Mouse (Mus musculus): ENCODE measurements at regions not wholly inside any gene's neighbourhood (a gene's known extent, or its start where the extent isn't known, plus 50 kb on each side); places are given as distances from the start of the nearest gene placed in this dataset.
A peak's percentile ranks its signal among the peaks of the same experiment; 100 is the strongest.

DNA sequence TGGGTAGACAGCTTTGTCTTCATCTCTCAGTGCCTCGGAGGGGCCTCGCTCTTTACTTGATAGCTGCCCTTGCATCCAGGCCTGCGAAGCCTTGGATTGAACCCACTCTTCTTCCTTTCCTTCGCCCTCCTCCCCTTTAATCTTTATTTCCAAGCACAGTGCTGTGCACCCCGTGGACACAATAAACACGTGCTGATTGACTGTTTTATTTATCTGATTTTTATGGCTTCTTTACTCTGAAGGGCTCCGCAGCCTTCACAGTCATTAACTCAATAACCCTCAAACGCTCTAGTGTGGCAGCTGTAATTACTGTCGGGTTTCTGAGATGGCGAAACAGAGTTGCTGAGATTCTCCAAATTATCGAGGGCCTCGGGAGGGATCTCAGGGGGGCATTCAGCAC lies 127.9 kb upstream of the Mphosph6 start:
- TF ChIP-seq POLR2A (IDR thresholded peaks at IDR 0.05; ENCODE audit: insufficient read depth, low read depth, low read length) (no peak), CTCF (IDR thresholded peaks at IDR 0.05) (no peak), EP300 (IDR thresholded peaks at IDR 0.05; ENCODE audit: insufficient read depth, low read depth, low read length) (no peak)
- Histone ChIP-seq H3K9ac (ENCODE audit: low read depth, low read length) (no peak overlapping the region), H3K27ac (no peak overlapping the region), H3K36me3 (ENCODE audit: control insufficient read depth, insufficient read depth, low read length) (no peaks in the 10 kb centered on the region), H3K4me1 (ENCODE audit: control insufficient read depth, insufficient read depth, low read length) (no peaks in the 10 kb centered on the region), H3K4me3 (no peak overlapping the region), H3K27me3 (ENCODE audit: control insufficient read depth, insufficient read depth, low read length) (no peaks in the 10 kb centered on the region), H3K79me2 (replicated peaks; ENCODE audit: control insufficient read depth, insufficient read depth, low read length) (no peaks in the 10 kb centered on the region)
- intact Hi-C loops (cut with DNase I), result loop anchor here (1.0 to 10.0 kb wide), 6 partner anchors 305 to 1135 kb away; no protein-coding TSS in a partner anchor
- DNase-seq, result no peak
- 80% methylated on average over 12 of the region's 12 CpGs for WGBS

- Histone ChIP-seq H3K4me3 (no peak overlapping the region), H3K4me1 (ENCODE audit: control insufficient read depth, insufficient read depth, low read length) (no peaks in the 10 kb centered on the region), H3K27ac (no peak overlapping the region), H3K27me3 (ENCODE audit: control insufficient read depth, insufficient read depth, low read length) (no peaks in the 10 kb centered on the region), H3K79me2 (replicated peaks; ENCODE audit: control insufficient read depth, insufficient read depth, low read length) (no peaks in the 10 kb centered on the region), H3K9ac (ENCODE audit: low read depth, low read length) (no peak overlapping the region), H3K36me3 (ENCODE audit: control insufficient read depth, insufficient read depth, low read length) (no peaks in the 10 kb centered on the region)
- DNase-seq, result no peak
- 52% methylated on average over 6 of the region's 6 CpGs for WGBS
- no peak for TF ChIP-seq EP300 (IDR thresholded peaks at IDR 0.05; ENCODE audit: insufficient read depth, low read depth, low read length)
- TF ChIP-seq CTCF (IDR thresholded peaks at IDR 0.05), result no peak
- intact Hi-C loops (cut with DNase I), result no loop called here
These were observed 121.6 kb upstream of the Mphosph6 start for GRCm38 (mm10) chr8:117923296-117923695.

- TF ChIP-seq EP300 (IDR thresholded peaks at IDR 0.05; ENCODE audit: insufficient read depth, low read depth, low read length), result no peak
- no peak for TF ChIP-seq CTCF (IDR thresholded peaks at IDR 0.05)
- TF ChIP-seq POLR2A (IDR thresholded peaks at IDR 0.05; ENCODE audit: insufficient read depth, low read depth, low read length), result no peak
- Histone ChIP-seq H3K9ac (ENCODE audit: low read depth, low read length) (no peak overlapping the region), H3K27ac (no peak overlapping the region), H3K4me1 (ENCODE audit: control insufficient read depth, insufficient read depth, low read length) (no peaks in the 10 kb centered on the region), H3K27me3 (ENCODE audit: control insufficient read depth, insufficient read depth, low read length) (no peaks in the 10 kb centered on the region), H3K79me2 (replicated peaks; ENCODE audit: control insufficient read depth, insufficient read depth, low read length) (no peaks in the 10 kb centered on the region), H3K4me3 (no peak overlapping the region), H3K36me3 (ENCODE audit: control insufficient read depth, insufficient read depth, low read length) (no peaks in the 10 kb centered on the region)
- whole genome bisulfite sequencing, result 56% methylated on average over 8 of the region's 8 CpGs
- DNase-seq, result no peak
- intact Hi-C loops (cut with DNase I), result no loop called here
These were observed 101.3 kb upstream of the Mphosph6 start for GRCm38 (mm10) chr8:117903052-117903451.

GRCm38 (mm10) chr8:117899892-117900291 lies 98.1 kb upstream of the Mphosph6 start:
- no peak for TF ChIP-seq EP300 (IDR thresholded peaks at IDR 0.05; ENCODE audit: insufficient read depth, low read depth, low read length)
- TF ChIP-seq POLR2A (IDR thresholded peaks at IDR 0.05; ENCODE audit: insufficient read depth, low read depth, low read length), result no peak
- TF ChIP-seq CTCF (IDR thresholded peaks at IDR 0.05), result no peak
- Histone ChIP-seq H3K27ac (no peak overlapping the region), H3K4me3 (no peak overlapping the region), H3K79me2 (replicated peaks; ENCODE audit: control insufficient read depth, insufficient read depth, low read length) (no peaks in the 10 kb centered on the region), H3K4me1 (ENCODE audit: control insufficient read depth, insufficient read depth, low read length) (no peaks in the 10 kb centered on the region), H3K9ac (ENCODE audit: low read depth, low read length) (no peak overlapping the region), H3K27me3 (ENCODE audit: control insufficient read depth, insufficient read depth, low read length) (no peaks in the 10 kb centered on the region), H3K36me3 (ENCODE audit: control insufficient read depth, insufficient read depth, low read length) (no peaks in the 10 kb centered on the region)
- DNase-seq, result no peak
- intact Hi-C loops (cut with DNase I), result loop anchor here (5.0 kb wide), 1 partner anchor 337 kb away; no protein-coding TSS in a partner anchor

DNA sequence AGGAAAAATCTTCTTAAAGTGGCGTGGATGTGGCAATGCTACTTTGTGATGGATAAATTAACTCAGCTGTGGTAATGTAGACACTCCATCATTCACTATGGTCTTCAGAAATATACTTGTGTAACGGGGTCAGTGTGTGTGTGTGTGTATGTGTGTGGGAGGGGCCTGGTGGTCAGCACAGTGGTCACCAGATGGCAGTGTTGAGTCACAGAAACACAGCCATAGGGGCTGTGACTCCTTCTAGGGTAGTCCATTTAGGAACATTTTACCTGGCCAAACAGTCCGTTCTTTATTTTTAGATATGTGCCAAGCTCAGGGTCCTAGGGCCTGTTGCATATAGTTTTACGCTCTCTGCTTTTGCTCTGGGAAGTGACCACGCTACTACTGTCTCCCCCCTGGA lies 96.3 kb upstream of the Mphosph6 start:
- Histone ChIP-seq H3K9ac (ENCODE audit: low read depth, low read length) (no peak overlapping the region), H3K4me1 (ENCODE audit: control insufficient read depth, insufficient read depth, low read length) (no peaks in the 10 kb centered on the region), H3K4me3 (no peak overlapping the region), H3K79me2 (replicated peaks; ENCODE audit: control insufficient read depth, insufficient read depth, low read length) (no peaks in the 10 kb centered on the region), H3K27ac (no peak overlapping the region), H3K36me3 (ENCODE audit: control insufficient read depth, insufficient read depth, low read length) (no peaks in the 10 kb centered on the region), H3K27me3 (ENCODE audit: control insufficient read depth, insufficient read depth, low read length) (no peaks in the 10 kb centered on the region)
- DNase-seq, result peak in 1 of 2 experiments; percentile 5
- peak; percentile 66 for TF ChIP-seq CTCF (IDR thresholded peaks at IDR 0.05)
- no peak for TF ChIP-seq POLR2A (IDR thresholded peaks at IDR 0.05; ENCODE audit: insufficient read depth, low read depth, low read length)
- WGBS, result 76% methylated on average over 5 of the region's 5 CpGs
- intact Hi-C loops (cut with DNase I), result loop anchor here (5.0 kb wide), 1 partner anchor 339 kb away; no protein-coding TSS in a partner anchor

DNA sequence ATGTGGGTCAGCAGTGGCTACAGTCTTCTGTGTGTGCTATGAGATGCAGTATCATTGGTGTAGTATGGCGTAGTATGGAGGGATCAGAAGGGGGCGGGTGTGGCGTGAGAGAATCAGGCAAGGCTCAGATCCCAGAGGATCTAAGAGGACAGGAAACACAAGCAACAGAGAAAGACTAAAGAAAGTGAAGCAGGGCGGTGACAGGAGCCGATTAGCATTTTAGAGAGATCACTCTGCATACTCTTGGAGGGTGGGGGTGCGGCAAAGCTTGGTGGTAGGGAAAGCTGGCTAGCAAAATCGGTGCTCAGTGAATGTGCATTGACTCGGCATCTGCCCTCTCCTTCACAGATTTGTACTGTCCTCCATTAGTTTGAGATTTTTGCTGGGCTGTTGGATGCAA lies 93.1 kb upstream of the Mphosph6 start:
- DNase-seq, result no peak
- intact Hi-C loops (cut with DNase I), result loop anchor here (5.0 kb wide), 1 partner anchor 342 kb away; no protein-coding TSS in a partner anchor
- Histone ChIP-seq H3K36me3 (ENCODE audit: control insufficient read depth, insufficient read depth, low read length) (no peaks in the 10 kb centered on the region), H3K27ac (no peak overlapping the region), H3K4me3 (no peak overlapping the region), H3K27me3 (ENCODE audit: control insufficient read depth, insufficient read depth, low read length) (no peaks in the 10 kb centered on the region), H3K9ac (ENCODE audit: low read depth, low read length) (no peak overlapping the region), H3K79me2 (replicated peaks; ENCODE audit: control insufficient read depth, insufficient read depth, low read length) (no peaks in the 10 kb centered on the region), H3K4me1 (ENCODE audit: control insufficient read depth, insufficient read depth, low read length) (no peaks in the 10 kb centered on the region)
- TF ChIP-seq EP300 (IDR thresholded peaks at IDR 0.05; ENCODE audit: insufficient read depth, low read depth, low read length), result no peak
- TF ChIP-seq POLR2A (IDR thresholded peaks at IDR 0.05; ENCODE audit: insufficient read depth, low read depth, low read length), result no peak
- TF ChIP-seq CTCF (IDR thresholded peaks at IDR 0.05), result no peak
- WGBS, result 45% methylated on average over 8 of the region's 8 CpGs

Data from heart, adult 2 months (tissue).